Mouse (Mus musculus) myocyte (in vitro differentiated cells): ENCODE measurements around the gene Gpc5.

Experiments used
- CEBPB ChIP-seq: IDR thresholded peaks from 2 replicates; pipeline ENCODE4 v1.6.1; 2011; ENCODE audit warnings: mild to moderate bottlenecking, moderate library complexity; ENCODE audit not compliant: poor library complexity, insufficient read depth, severe bottlenecking
- E2F4 ChIP-seq: IDR thresholded peaks from one replicate; pipeline ENCODE4 v1.6.1; 2011; ENCODE audit warnings: mild to moderate bottlenecking, control low read depth, moderate library complexity; ENCODE audit not compliant: insufficient read depth
- MAX ChIP-seq: IDR thresholded peaks from one replicate; pipeline ENCODE4 v1.6.1; 2011; ENCODE audit warnings: low read depth, mild to moderate bottlenecking, control low read depth
- MYOD1 ChIP-seq, 3 experiments: IDR thresholded peaks; one replicate each; pipeline ENCODE4 v1.6.1; 2011; ENCODE audit warnings: control low read depth in 2 of 3, low read depth in 2 of 3, mild to moderate bottlenecking in 2 of 3, moderate library complexity in 1 of 3; ENCODE audit not compliant: insufficient read length in 2 of 3, control insufficient read depth in 1 of 3
- MYOG ChIP-seq, 3 experiments: IDR thresholded peaks; one replicate each; pipeline ENCODE4 v1.6.1; 2011; ENCODE audit warnings: control low read depth in 2 of 3, low read depth in 2 of 3, mild to moderate bottlenecking in 2 of 3; ENCODE audit not compliant: insufficient read length in 2 of 3, control insufficient read depth in 1 of 3, insufficient read depth in 1 of 3
- POLR2A ChIP-seq: IDR thresholded peaks from one replicate; pipeline ENCODE4 v1.6.1; 2011; ENCODE audit warnings: low read depth, mild to moderate bottlenecking, control low read depth, moderate library complexity; ENCODE audit not compliant: insufficient read length
- POLR2AphosphoS2 ChIP-seq: IDR thresholded peaks from one replicate; pipeline ENCODE4 v1.6.1; 2011; ENCODE audit warnings: low read depth, control low read depth; ENCODE audit not compliant: insufficient read length
- REST ChIP-seq: IDR thresholded peaks from one replicate; pipeline ENCODE4 v1.6.1; 2011; ENCODE audit warnings: mild to moderate bottlenecking, control low read depth, moderate library complexity; ENCODE audit not compliant: insufficient read depth, insufficient read length
- SRF ChIP-seq: IDR thresholded peaks from one replicate; pipeline ENCODE4 v1.6.1; 2011; ENCODE audit warnings: low read depth; ENCODE audit not compliant: control insufficient read depth, insufficient read length
- TCF12 ChIP-seq: IDR thresholded peaks from one replicate; pipeline ENCODE4 v1.6.1; 2011; ENCODE audit warnings: mild to moderate bottlenecking, control low read depth; ENCODE audit not compliant: poor library complexity, insufficient read depth, severe bottlenecking
- TCF3 ChIP-seq: IDR thresholded peaks from one replicate; pipeline ENCODE4 v1.6.1; 2011; ENCODE audit warnings: low read depth, control low read depth; ENCODE audit not compliant: insufficient read length
- USF1 ChIP-seq: IDR thresholded peaks from one replicate; pipeline ENCODE4 v1.6.1; 2011; ENCODE audit warnings: low read depth, mild to moderate bottlenecking, control low read depth, moderate library complexity

GRCm38 (mm10) chr14:115990764-115991163 lies 898.7 kb downstream of the Gpc5 start:
- TF ChIP-seq POLR2A (no peak), USF1 (no peak), TCF12 (no peak), SRF (no peak), TCF3 (no peak), POLR2AphosphoS2 (no peak), REST (no peak), CEBPB (no peak), E2F4 (no peak), MAX (no peak), MYOG (IDR thresholded peaks at IDR 0.05; ENCODE audit: control insufficient read depth in 1 of 3, insufficient read depth in 1 of 3, insufficient read length in 2 of 3, low read depth in 2 of 3) (no peak), MYOD1 (IDR thresholded peaks at IDR 0.05; ENCODE audit: control insufficient read depth in 1 of 3, insufficient read length in 2 of 3, low read depth in 2 of 3) (no peak)
